Mouse (Mus musculus) ES-E14 (cell line): ENCODE measurements around the gene Nanos1. TPM values are rescaled to one million over a fixed set of nuclear protein-coding genes. Genes with fewer than 3 reads are reported as not detected.
A peak's percentile ranks its signal among the peaks of the same experiment; 100 is the strongest.

Source experiments
- DNase-seq: peaks from one replicate; pipeline ENCODE4 v3.0.0-alpha.2; 2013; ENCODE audit warnings: low read depth, low spot score
- H3K27ac ChIP-seq: 2 replicates; pipeline ENCODE4 v1.5.1; 2012; ENCODE audit warnings: low read depth, mild to moderate bottlenecking, low read length, moderate library complexity, mixed read lengths; ENCODE audit not compliant: poor library complexity, insufficient read depth, severe bottlenecking
- H3K36me3 ChIP-seq: 2 replicates; pipeline ENCODE4 v1.6.1; 2012; ENCODE audit warnings: mild to moderate bottlenecking, low read length, moderate library complexity, mixed read lengths; ENCODE audit not compliant: control insufficient read depth, poor library complexity, insufficient read depth, severe bottlenecking
- H3K4me1 ChIP-seq, 2 experiments: fragments of 150-350 bp in 1 of 2; sonication (generic) in 1 of 2; 2 replicates each; pipeline ENCODE4 v1.6.1; 2012; ENCODE audit warnings: low read length in 2 of 2, mild to moderate bottlenecking in 1 of 2, mixed read lengths in 1 of 2; ENCODE audit not compliant: control insufficient read depth in 2 of 2, insufficient read depth in 2 of 2, poor library complexity in 1 of 2
- H3K4me3 ChIP-seq, 2 experiments: fragments of 150-350 bp in 1 of 2; sonication (generic) in 1 of 2; 2 replicates each; pipeline ENCODE4 v1.5.1; 2012; ENCODE audit warnings: low read length in 2 of 2, low read depth in 1 of 2, mild to moderate bottlenecking in 1 of 2, mixed read lengths in 1 of 2; ENCODE audit not compliant: insufficient read depth in 1 of 2, poor library complexity in 1 of 2, severe bottlenecking in 1 of 2
- H3K9ac ChIP-seq: 2 replicates; pipeline ENCODE4 v1.6.1; 2012; ENCODE audit warnings: low read depth, mild to moderate bottlenecking, low read length, mixed read lengths; ENCODE audit not compliant: poor library complexity, insufficient read depth, severe bottlenecking
- H3K9me3 ChIP-seq: fragments of 150-350 bp; sonication (generic); 2 replicates; pipeline ENCODE4 v1.6.1; 2012; ENCODE audit warnings: low read depth, mild to moderate bottlenecking, low read length; ENCODE audit not compliant: control insufficient read depth, insufficient read depth
- CHD2 ChIP-seq: IDR thresholded peaks from 2 replicates; pipeline ENCODE4 v1.6.1; 2014; ENCODE audit warnings: mild to moderate bottlenecking, low read depth, low read length, inconsistent platforms
- HCFC1 ChIP-seq: IDR thresholded peaks from 2 replicates; pipeline ENCODE4 v1.6.1; 2012; ENCODE audit warnings: low read length, inconsistent platforms, borderline replicate concordance; ENCODE audit not compliant: insufficient read depth
- MAFK ChIP-seq: IDR thresholded peaks from 2 replicates; pipeline ENCODE4 v1.6.1; 2014; ENCODE audit warnings: mild to moderate bottlenecking, low read depth, low read length, inconsistent platforms; ENCODE audit not compliant: insufficient read depth
- ZC3H11A ChIP-seq: IDR thresholded peaks from 2 replicates; pipeline ENCODE4 v1.6.1; 2012; ENCODE audit warnings: low read depth, mild to moderate bottlenecking, inconsistent platforms, low read length, borderline replicate concordance
- ZNF384 ChIP-seq: IDR thresholded peaks from 2 replicates; pipeline ENCODE4 v1.6.1; 2012; ENCODE audit warnings: low read depth, low read length, inconsistent platforms
- in situ Hi-C, 2 experiments: fragments of 600-800 bp; cut with MboI; formaldehyde crosslinking; loops; one replicate each; pipeline ENCODE4 v1.15.1; 2025; ENCODE audit warnings: low sequenced_read_pairs in 2 of 2, inconsistent platforms in 1 of 2; ENCODE audit not compliant: unreplicated experiment in 2 of 2
- total RNA-seq: library from RNA; depleted of rRNA; stranded (reverse); fragments of 300-350 nt; gene quantifications from 2 replicates; pipeline ENCODE4 v1.2.3, GENCODE M21; 2012

The Nanos1 gene
- total RNA-seq, 1 experiment = 5.4 TPM

DNA sequence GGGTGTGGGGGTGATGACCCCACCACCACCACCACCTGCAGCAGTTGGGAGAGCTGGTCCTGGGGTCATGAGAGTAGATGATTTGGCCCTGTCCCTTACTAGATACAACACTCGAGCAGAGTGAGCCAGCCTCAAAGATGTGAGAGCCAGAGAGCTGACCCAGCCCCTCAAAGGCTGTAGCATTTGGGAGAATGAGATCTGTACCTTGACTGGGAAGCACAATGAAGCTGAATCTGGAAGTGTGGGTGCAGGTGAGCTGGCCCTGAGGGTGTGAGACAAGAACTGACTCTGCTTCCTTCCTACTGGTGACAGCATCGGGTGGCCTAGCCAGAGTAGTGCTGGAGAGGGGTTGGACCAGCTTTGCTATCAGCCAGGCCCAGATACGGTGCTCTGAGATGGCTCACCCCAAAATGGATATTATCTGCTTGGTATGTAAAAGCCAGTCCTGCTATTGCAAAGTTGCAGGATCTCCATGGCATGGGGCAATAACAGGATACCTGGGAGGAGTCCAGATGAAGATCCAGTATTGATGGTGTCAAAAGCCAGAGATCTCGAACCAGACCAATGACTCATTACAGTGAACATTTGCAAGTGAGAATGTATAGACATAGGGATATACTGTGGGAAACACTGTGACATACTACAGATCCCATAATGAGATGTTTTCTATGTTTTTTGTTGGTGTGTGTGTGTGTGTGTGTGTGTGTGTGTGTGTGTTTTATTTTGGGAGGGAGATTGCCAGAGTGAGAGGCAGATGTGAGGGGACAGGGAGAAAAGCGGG is 11.8 kb upstream of the Nanos1 start:
- Histone ChIP-seq H3K4me1 (no peaks in the 10 kb centered on the region), H3K9ac (no peak overlapping the region), H3K4me3 (no peak overlapping the region), H3K36me3 (no peaks in the 10 kb centered on the region), H3K9me3 (no peaks in the 10 kb centered on the region), H3K27ac (no peak overlapping the region)
- in situ Hi-C loops = no loop called here
- DNase-seq = no peak
- TF ChIP-seq HCFC1 = no peak
- no peak for TF ChIP-seq ZC3H11A

- DNase-seq = no peak
- in situ Hi-C loops = no loop called here
- no peak overlapping the region for H3K4me3 ChIP-seq
- TF ChIP-seq MAFK (no peak), ZNF384 (no peak), CHD2 (no peak), ZC3H11A (no peak), HCFC1 (no peak)
- H3K27ac ChIP-seq = no peak overlapping the region
- no peaks in the 10 kb centered on the region for H3K4me1 ChIP-seq
- no peaks in the 10 kb centered on the region for H3K9me3 ChIP-seq
- H3K9ac ChIP-seq = no peak overlapping the region
- H3K36me3 ChIP-seq = no peaks in the 10 kb centered on the region
These were observed 8.0 kb upstream of the Nanos1 start for GRCm38 (mm10) chr19:60747801-60748200.

DNA sequence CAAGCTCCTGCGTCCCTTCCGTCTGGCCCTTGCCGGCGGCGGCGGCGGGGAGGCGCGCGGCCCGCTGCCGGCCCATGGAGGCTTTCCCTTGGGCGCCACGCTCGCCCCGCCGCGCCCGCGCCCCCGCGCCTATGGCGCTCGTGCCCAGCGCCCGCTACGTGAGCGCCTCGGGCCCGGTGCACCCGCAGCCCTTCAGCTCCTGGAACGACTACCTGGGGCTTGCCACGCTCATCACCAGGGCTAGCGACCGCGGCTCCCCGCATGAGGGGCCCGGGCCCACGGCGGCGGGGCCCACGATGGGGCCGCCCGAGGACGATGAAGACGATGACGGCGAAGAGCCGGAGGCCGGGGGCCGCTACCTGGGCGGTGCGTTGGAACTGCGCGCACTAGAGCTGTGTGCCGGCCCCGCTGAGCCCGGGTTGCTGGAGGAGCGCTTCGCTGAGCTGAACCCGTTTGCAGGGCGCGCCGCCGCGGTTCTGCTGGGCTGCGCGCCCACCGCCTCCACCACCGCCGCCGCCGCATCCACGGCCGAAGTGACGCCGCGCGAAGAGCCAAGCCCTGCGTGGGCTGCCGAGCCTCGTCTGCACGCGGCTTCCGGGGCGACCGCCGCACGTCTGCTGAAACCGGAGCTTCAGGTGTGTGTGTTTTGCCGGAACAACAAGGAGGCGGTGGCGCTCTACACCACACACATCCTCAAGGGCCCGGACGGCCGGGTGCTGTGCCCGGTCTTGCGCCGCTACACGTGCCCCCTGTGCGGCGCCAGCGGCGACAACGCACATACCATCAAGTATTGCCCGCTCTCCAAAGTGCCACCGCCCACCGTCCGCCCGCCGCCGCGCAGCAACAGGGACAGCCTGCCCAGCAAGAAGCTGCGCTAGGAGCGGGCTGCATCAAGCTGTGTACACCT is 658 bp downstream of the Nanos1 start:
- peak overlapping the region; percentile 70 to 88 for H3K4me3 ChIP-seq
- peak; percentile 22 for DNase-seq
- no peaks in the 10 kb centered on the region for H3K4me1 ChIP-seq
- in situ Hi-C loops = no loop called here
- no peaks in the 10 kb centered on the region for H3K36me3 ChIP-seq
- TF ChIP-seq HCFC1 (peak; percentile 17; the same call in 1 of the 2 replicates), CHD2 (no peak)
- H3K27ac ChIP-seq = 0 out of 2 replicates have a peak overlapping the region, but pooled peaks have one; percentile 1
- peak overlapping the region; percentile 84 for H3K9ac ChIP-seq
- no peaks in the 10 kb centered on the region for H3K9me3 ChIP-seq

DNA sequence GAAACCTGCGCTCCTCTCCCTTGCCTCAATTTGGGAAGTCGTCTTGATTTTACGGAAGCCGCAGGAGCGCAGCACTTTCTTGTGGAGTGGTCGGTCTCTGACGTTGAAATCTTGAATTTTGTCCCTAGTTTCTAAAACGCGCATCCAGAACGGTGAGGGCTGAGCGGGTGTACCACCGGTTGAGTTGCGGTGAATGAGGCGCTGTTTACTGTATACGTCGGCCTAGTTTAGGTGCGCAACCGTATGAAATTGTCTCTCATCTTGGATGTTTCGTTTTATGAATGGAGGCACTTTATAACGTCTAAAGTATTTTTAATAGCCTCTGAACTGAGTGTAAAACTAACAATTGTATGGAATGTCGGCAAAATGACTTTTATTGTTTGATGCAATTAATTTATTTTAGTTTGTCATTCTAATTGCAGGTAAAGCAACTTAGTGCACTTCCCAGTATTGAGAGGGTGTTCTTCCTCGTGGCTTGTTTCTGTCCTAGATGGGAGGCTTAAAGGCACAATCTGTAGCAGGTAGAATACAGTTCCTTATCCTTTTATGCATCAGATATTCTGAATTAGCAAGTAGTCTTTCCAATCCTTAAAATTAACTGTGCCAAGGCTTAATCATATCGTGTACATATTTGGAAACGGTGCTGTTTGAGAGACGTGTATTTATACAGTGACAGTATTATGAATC is 1.5 kb downstream of the Nanos1 start:
- H3K36me3 ChIP-seq = peaks cover 3% of the 10 kb centered on the region; the same call in 1 of the 2 replicates
- H3K9me3 ChIP-seq = no peaks in the 10 kb centered on the region
- peak; percentile 40; the same call in 1 of the 2 replicates for TF ChIP-seq CHD2
- TF ChIP-seq MAFK = no peak
- 0 out of 2 replicates have a peak overlapping the region, but pooled peaks have one; percentile 1 for H3K27ac ChIP-seq
- H3K9ac ChIP-seq = peak overlapping the region; percentile 84
- H3K4me3 ChIP-seq = peak overlapping the region; percentile 70 to 88
- in situ Hi-C loops = no loop called here
- H3K4me1 ChIP-seq = no peaks in the 10 kb centered on the region
- DNase-seq = no peak
